Mouse (Mus musculus) liver, embryonic 16.5 days (tissue): ENCODE data around the gene Agtrap. TPM values are rescaled to one million over a fixed set of nuclear protein-coding genes. Genes with fewer than 3 reads are reported as not detected.

ENCODE experiments used
- ATAC-seq: fragments of 200-750 bp; cut with Nextera tagmentation; 2 replicates; pipeline ENCODE4 v1.8.0; 2017; ENCODE audit warnings: low read depth, mild to moderate bottlenecking, moderate number of reproducible peaks, moderate library complexity
- H3K27ac ChIP-seq: fragments of 300-500 bp; sonication (generic); 2 replicates; pipeline ENCODE4 v1.5.1; 2014; ENCODE audit warnings: mild to moderate bottlenecking, low read length
- H3K27me3 ChIP-seq: fragments of 300-500 bp; sonication (generic); 2 replicates; pipeline ENCODE4 v1.6.1; 2014; ENCODE audit warnings: low read depth, low read length, mixed read lengths; ENCODE audit not compliant: control insufficient read depth, insufficient read depth
- H3K36me3 ChIP-seq: fragments of 300-500 bp; sonication (generic); 2 replicates; pipeline ENCODE4 v1.6.1; 2014; ENCODE audit warnings: mild to moderate bottlenecking; ENCODE audit not compliant: control insufficient read depth, insufficient read depth
- H3K4me1 ChIP-seq: fragments of 300-500 bp; sonication (generic); 2 replicates; pipeline ENCODE4 v1.6.1; 2014; ENCODE audit warnings: low read depth, low read length, mixed read lengths; ENCODE audit not compliant: control insufficient read depth
- H3K4me2 ChIP-seq: fragments of 300-500 bp; sonication (generic); 2 replicates; pipeline ENCODE4 v1.6.1; 2014; ENCODE audit warnings: low read depth, low read length, mixed read lengths
- H3K4me3 ChIP-seq: fragments of 300-500 bp; sonication (generic); 2 replicates; pipeline ENCODE4 v1.5.1; 2014; ENCODE audit warnings: low read depth, mild to moderate bottlenecking, low read length
- H3K9ac ChIP-seq: fragments of 300-500 bp; sonication (generic); 2 replicates; pipeline ENCODE4 v1.6.1; 2014; ENCODE audit warnings: low read depth, low read length
- H3K9me3 ChIP-seq: fragments of 300-500 bp; sonication (generic); replicated peaks from 2 replicates; pipeline ENCODE4 v1.6.1; 2016; ENCODE audit warnings: low read length; ENCODE audit not compliant: control insufficient read depth
- WGBS: fragments of 180-500 bp; shearing (Covaris S2); extraction: QIAGEN DNeasy Blood & Tissue Kit; methylation state at CpG from one replicate; pipeline ENCODE4 v1.1.7; 2014; ENCODE audit not compliant: insufficient replicate concordance; 5-methylcytosine and 5-hydroxymethylcytosine counted together
- polyA plus RNA-seq: library from polyadenylated mRNA; unstranded; fragments of >200 nt; fragmentation: Nextera tagmentation; extraction: Ambion mirVana; gene quantifications from 2 replicates; pipeline ENCODE4 v1.2.1, GENCODE M21; 2015

The Agtrap gene
- polyA plus RNA-seq, 1 experiment from 2014 or later: 9.4 TPM

DNA sequence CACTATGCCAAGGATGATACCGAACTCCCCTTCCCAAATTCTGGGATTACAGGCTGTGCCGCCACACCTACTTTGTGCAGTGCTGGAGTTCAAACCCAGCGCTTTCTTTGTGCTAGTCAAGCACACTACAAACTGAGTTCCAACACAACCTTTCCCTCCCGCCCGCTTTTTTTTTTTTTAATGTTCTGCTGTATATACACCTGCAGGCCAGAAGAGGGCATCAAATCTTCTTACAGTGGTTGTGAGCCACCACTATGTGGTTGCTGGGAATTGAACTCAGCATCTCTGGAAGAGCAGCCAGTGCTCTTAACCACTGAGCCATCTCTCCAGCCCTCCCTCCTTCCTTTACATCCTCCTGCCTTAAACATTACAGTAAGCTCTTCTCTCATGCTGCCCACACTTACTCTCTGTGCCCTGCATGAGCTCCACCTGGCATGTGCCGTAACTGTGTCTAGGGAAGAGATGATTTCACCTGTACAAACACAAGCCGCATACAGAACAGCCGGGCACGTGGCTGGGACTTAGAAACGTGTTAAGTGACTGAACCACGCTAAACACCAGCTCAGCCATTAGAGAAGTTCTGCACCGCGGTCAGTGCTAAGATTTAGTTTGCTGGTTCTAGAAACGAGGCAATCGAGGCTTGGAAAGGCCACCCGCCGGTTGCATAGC lies 13.2 kb downstream of the Agtrap start:
- 40% methylated on average over 17 of the region's 17 CpGs for WGBS
- Histone ChIP-seq H3K4me2 (peak overlapping the region; percentile 58), H3K4me3 (peak overlapping the region; percentile 43), H3K9me3 (no peaks in the 10 kb centered on the region), H3K36me3 (no peaks in the 10 kb centered on the region), H3K27ac (no peak overlapping the region), H3K4me1 (peaks cover 5% of the 10 kb centered on the region), H3K9ac (peak overlapping the region; percentile 19), H3K27me3 (no peaks in the 10 kb centered on the region)
- ATAC-seq: no peak

DNA sequence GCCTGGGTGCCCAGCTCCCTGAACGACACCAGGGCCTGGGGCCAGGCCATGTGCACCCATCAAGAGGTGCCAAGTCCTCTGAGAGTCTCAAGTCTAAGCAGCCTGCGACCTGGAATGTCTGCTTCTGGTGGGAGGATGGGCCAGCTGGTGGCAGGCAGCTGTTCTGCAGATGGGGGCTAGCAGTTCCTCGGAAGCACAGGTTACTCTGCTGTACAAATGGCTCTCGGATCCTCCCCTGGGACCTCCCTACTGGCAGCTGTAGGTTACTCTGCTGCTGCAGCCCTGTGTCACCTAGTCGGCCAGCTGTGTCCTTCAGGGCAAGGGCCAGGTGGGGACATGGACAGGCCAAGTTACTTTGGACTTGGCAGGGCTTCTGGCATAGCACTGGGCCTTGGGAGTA lies 16.3 kb downstream of the Agtrap start:
- no peak for ATAC-seq
- Histone ChIP-seq H3K9me3 (no peaks in the 10 kb centered on the region), H3K27ac (no peak overlapping the region), H3K4me2 (no peak overlapping the region), H3K27me3 (no peaks in the 10 kb centered on the region), H3K4me1 (peaks cover 5% of the 10 kb centered on the region), H3K36me3 (no peaks in the 10 kb centered on the region), H3K4me3 (no peak overlapping the region), H3K9ac (no peak overlapping the region)
- 60% methylated on average over 5 of the region's 5 CpGs for whole genome bisulfite sequencing

GRCm38 (mm10) chr4:148069602-148070218 lies 18.1 kb downstream of the Agtrap start:
- 57% methylated on average over 9 of the region's 9 CpGs for WGBS
- Histone ChIP-seq H3K4me3 (no peak overlapping the region), H3K36me3 (no peaks in the 10 kb centered on the region), H3K9me3 (no peaks in the 10 kb centered on the region), H3K27me3 (no peaks in the 10 kb centered on the region), H3K4me2 (no peak overlapping the region), H3K9ac (no peak overlapping the region), H3K4me1 (no peaks in the 10 kb centered on the region), H3K27ac (no peak overlapping the region)
- ATAC-seq: no peak

GRCm38 (mm10) chr4:148067346-148067745 lies 20.5 kb downstream of the Agtrap start:
- Histone ChIP-seq H3K27ac (no peak overlapping the region), H3K4me1 (no peaks in the 10 kb centered on the region), H3K9ac (no peak overlapping the region), H3K36me3 (no peaks in the 10 kb centered on the region), H3K27me3 (no peaks in the 10 kb centered on the region), H3K4me2 (no peak overlapping the region), H3K4me3 (no peak overlapping the region), H3K9me3 (no peaks in the 10 kb centered on the region)
- WGBS: 65% methylated on average over 8 of the region's 8 CpGs
- no peak for ATAC-seq

GRCm38 (mm10) chr4:148066401-148066744 lies 21.5 kb downstream of the Agtrap start:
- ATAC-seq: 0 out of 2 replicates have a peak, but pooled peaks have one; percentile 10
- H3K27ac ChIP-seq: no peak overlapping the region

GRCm38 (mm10) chr4:148065702-148066400 lies 22.0 kb downstream of the Agtrap start:
- no peak for ATAC-seq
- H3K27ac ChIP-seq: no peak overlapping the region
- no peak overlapping the region for H3K9ac ChIP-seq
- no peak overlapping the region for H3K4me3 ChIP-seq
- H3K27me3 ChIP-seq: no peaks in the 10 kb centered on the region
- no peak overlapping the region for H3K4me2 ChIP-seq
- peaks cover 4% of the 10 kb centered on the region; the same call in 1 of the 2 replicates for H3K4me1 ChIP-seq
- no peaks in the 10 kb centered on the region for H3K9me3 ChIP-seq
- H3K36me3 ChIP-seq: no peaks in the 10 kb centered on the region
- 38% methylated on average over 6 of the region's 6 CpGs for WGBS

More at GRCm38 (mm10) chr4:148066401-148066744, 21.5 kb downstream of the Agtrap start:
- Histone ChIP-seq H3K4me3 (no peak overlapping the region), H3K4me1 (no peaks in the 10 kb centered on the region), H3K4me2 (no peak overlapping the region), H3K36me3 (no peaks in the 10 kb centered on the region), H3K27me3 (no peaks in the 10 kb centered on the region), H3K9me3 (no peaks in the 10 kb centered on the region), H3K9ac (no peak overlapping the region)
- 64% methylated on average over 9 of the region's 9 CpGs for WGBS

DNA sequence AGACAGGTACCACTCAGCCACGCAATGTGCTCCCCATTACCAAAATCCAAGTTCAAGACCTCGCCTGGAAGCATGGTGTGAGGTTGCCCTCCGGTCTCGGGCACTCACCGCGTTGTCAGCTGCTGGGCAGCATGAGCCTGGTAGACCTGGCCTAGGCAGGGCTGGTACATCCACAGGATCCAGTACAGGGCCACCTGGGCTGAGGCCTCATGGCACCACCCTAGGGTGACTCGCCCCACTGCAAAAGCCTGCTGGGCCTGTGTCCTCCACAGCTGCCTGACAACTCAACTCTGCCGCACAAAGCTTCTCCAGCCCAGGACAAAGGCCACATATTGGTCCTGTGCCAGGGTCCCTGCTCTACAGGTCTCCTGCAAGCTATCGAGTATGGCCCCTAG lies 26.7 kb downstream of the Agtrap start:
- H3K9ac ChIP-seq: no peak overlapping the region
- H3K36me3 ChIP-seq: peaks cover 4% of the 10 kb centered on the region; the same call in 1 of the 2 replicates
- no peak overlapping the region for H3K4me2 ChIP-seq
- no peak for ATAC-seq
- H3K27me3 ChIP-seq: no peaks in the 10 kb centered on the region
- no peaks in the 10 kb centered on the region for H3K9me3 ChIP-seq
- no peak overlapping the region for H3K27ac ChIP-seq
- H3K4me1 ChIP-seq: peaks cover 4% of the 10 kb centered on the region; the same call in 1 of the 2 replicates
- 73% methylated on average over 9 of the region's 9 CpGs for WGBS
- no peak overlapping the region for H3K4me3 ChIP-seq

DNA sequence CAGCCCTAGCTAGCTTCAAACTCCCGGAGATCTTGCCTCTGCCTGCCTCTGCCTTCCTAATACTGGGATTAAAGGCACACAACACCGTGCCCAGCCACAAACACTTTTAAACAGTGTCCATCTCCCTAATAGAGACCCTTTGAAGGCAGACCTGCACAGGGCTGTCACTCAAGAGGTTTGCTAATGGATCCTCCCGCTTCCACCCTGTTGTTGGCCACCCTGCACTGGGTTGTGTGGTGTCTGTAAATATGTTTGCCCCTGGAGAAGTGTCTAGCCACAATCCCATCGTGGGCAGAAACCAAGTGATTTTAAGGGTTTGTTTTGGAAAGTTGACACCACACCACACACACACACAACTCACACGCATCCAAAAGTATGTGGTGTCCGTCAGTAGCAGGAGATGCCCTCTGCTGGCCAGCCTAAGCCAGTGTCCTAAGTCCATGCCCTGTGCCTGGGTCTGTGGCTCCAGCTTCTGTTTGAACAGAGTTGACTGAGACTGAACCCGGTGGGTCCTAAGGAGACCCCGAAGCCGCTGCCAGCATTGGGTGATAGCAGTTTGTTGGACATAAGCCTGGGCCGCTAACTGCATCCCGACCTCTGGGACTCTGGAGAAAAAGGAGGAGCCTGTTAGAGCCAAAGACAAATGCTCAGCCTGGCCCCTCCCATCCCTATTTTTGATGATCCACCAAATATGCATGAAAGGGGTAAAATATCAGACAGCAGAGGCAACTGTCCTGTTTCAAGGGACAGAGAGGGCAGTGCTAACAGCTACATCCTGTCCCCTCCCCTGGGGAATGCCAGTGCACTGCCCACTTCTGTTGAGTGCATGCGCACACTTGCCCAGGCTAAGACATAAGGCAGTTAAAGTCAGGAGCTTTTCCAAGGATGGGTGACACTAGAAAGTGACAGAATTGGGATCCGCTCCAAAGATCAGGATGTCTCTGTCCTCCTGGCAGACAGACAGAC lies 27.4 kb downstream of the Agtrap start:
- H3K27ac ChIP-seq: no peak overlapping the region
- no peaks in the 10 kb centered on the region for H3K27me3 ChIP-seq
- H3K4me1 ChIP-seq: peaks cover 4% of the 10 kb centered on the region; the same call in 1 of the 2 replicates
- ATAC-seq: peak; percentile 31
- H3K4me3 ChIP-seq: no peak overlapping the region
- no peaks in the 10 kb centered on the region for H3K9me3 ChIP-seq
- no peak overlapping the region for H3K9ac ChIP-seq
- H3K4me2 ChIP-seq: no peak overlapping the region
- peaks cover 9% of the 10 kb centered on the region for H3K36me3 ChIP-seq
- 45% methylated on average over 13 of the region's 13 CpGs for WGBS
